Mouse (Mus musculus) MEL (cell line): ENCODE data around the gene Msh3. TPM values are rescaled to one million over a fixed set of nuclear protein-coding genes. Genes with fewer than 3 reads are reported as not detected.

Experiments
- DNase-seq: peaks from one replicate; pipeline ENCODE4 v3.0.0; 2011; ENCODE audit warnings: low read depth, low spot score
- H3K27ac ChIP-seq: 2 replicates; pipeline ENCODE4 v1.5.1; 2012; ENCODE audit warnings: low read depth, mild to moderate bottlenecking, control low read depth, low read length, moderate library complexity; ENCODE audit not compliant: control insufficient read depth
- H3K27me3 ChIP-seq, 2 experiments: fragments of 150-350 bp in 1 of 2; sonication (generic) in 1 of 2; 2 replicates each; pipeline ENCODE4 v1.6.1; 2012; ENCODE audit warnings: low read length in 2 of 2, mild to moderate bottlenecking in 2 of 2, improper control_type of control experiment in 1 of 2, moderate library complexity in 1 of 2; ENCODE audit not compliant: insufficient read depth in 2 of 2, control insufficient read depth in 1 of 2
- H3K36me3 ChIP-seq, 2 experiments: 2 replicates each; pipeline ENCODE4 v1.6.1; 2012 to 2014; ENCODE audit warnings: low read length in 2 of 2, improper control_type of control experiment in 1 of 2, inconsistent platforms in 1 of 2, mild to moderate bottlenecking in 1 of 2; ENCODE audit not compliant: insufficient read depth in 2 of 2, control insufficient read depth in 1 of 2
- H3K4me1 ChIP-seq, 2 experiments: fragments of 150-350 bp in 1 of 2; sonication (generic) in 1 of 2; 2 replicates each; pipeline ENCODE4 v1.6.1; 2012; ENCODE audit warnings: low read length in 2 of 2, improper control_type of control experiment in 1 of 2, mild to moderate bottlenecking in 1 of 2; ENCODE audit not compliant: insufficient read depth in 2 of 2, control insufficient read depth in 1 of 2
- H3K4me3 ChIP-seq, 2 experiments: fragments of 150-350 bp in 1 of 2; sonication (generic) in 1 of 2; 2 replicates each; pipeline ENCODE4 v1.5.1; 2012; ENCODE audit warnings: low read depth in 2 of 2, low read length in 2 of 2, mild to moderate bottlenecking in 2 of 2, moderate library complexity in 2 of 2, control low read depth in 1 of 2, improper control_type of control experiment in 1 of 2; ENCODE audit not compliant: control insufficient read depth in 1 of 2, insufficient read depth in 1 of 2
- H3K79me2 ChIP-seq: 2 replicates; pipeline ENCODE4 v1.6.1; 2012; ENCODE audit warnings: mild to moderate bottlenecking, low read length, moderate library complexity; ENCODE audit not compliant: control insufficient read depth, poor library complexity, insufficient read depth
- H3K9ac ChIP-seq: 2 replicates; pipeline ENCODE4 v1.6.1; 2012; ENCODE audit warnings: low read depth, mild to moderate bottlenecking, control low read depth, low read length, moderate library complexity; ENCODE audit not compliant: control insufficient read depth, poor library complexity, severe bottlenecking
- H3K9me3 ChIP-seq: fragments of 150-350 bp; sonication (generic); replicated peaks from 2 replicates; pipeline ENCODE4 v1.6.1; 2012; ENCODE audit warnings: mild to moderate bottlenecking, low read length, improper control_type of control experiment, moderate library complexity; ENCODE audit not compliant: insufficient read depth
- CHD1 ChIP-seq: IDR thresholded peaks from 2 replicates; pipeline ENCODE4 v1.6.1; 2012; ENCODE audit warnings: low read depth, mild to moderate bottlenecking, inconsistent platforms, low read length, improper control_type of control experiment
- CHD2 ChIP-seq: IDR thresholded peaks from 2 replicates; pipeline ENCODE4 v1.6.1; 2011; ENCODE audit warnings: low read length, improper control_type of control experiment
- E2F4 ChIP-seq: IDR thresholded peaks from 2 replicates; pipeline ENCODE4 v1.6.1; 2011; ENCODE audit warnings: low read depth, low read length, improper control_type of control experiment, borderline replicate concordance
- ELF1 ChIP-seq: IDR thresholded peaks from 2 replicates; pipeline ENCODE4 v1.6.1; 2014; ENCODE audit warnings: low read depth, mild to moderate bottlenecking, inconsistent platforms, low read length, improper control_type of control experiment, moderate library complexity
- EP300 ChIP-seq, 2 experiments: IDR thresholded peaks; 2 replicates each; pipeline ENCODE4 v1.6.1; 2011; ENCODE audit warnings: improper control_type of control experiment in 2 of 2, low read length in 2 of 2, low read depth in 1 of 2, mild to moderate bottlenecking in 1 of 2
- ETS1 ChIP-seq: IDR thresholded peaks from 2 replicates; pipeline ENCODE4 v1.6.1; 2012; ENCODE audit warnings: low read depth, mild to moderate bottlenecking, inconsistent platforms, low read length, improper control_type of control experiment, moderate library complexity
- GATA1 ChIP-seq: IDR thresholded peaks from 2 replicates; pipeline ENCODE4 v1.6.1; 2011; ENCODE audit warnings: low read depth, low read length, improper control_type of control experiment
- JUND ChIP-seq: IDR thresholded peaks from 2 replicates; pipeline ENCODE4 v1.6.1; 2011; ENCODE audit warnings: low read depth, mild to moderate bottlenecking, improper control_type of control experiment, low read length
- KAT2A ChIP-seq: conservative IDR thresholded peaks from 2 replicates; pipeline ENCODE4 v1.6.1; 2012; ENCODE audit warnings: low read depth, low read length, improper control_type of control experiment, inconsistent platforms
- MAX ChIP-seq: IDR thresholded peaks from 2 replicates; pipeline ENCODE4 v1.6.1; 2011; ENCODE audit warnings: low read length, improper control_type of control experiment
- MYC ChIP-seq: IDR thresholded peaks from 2 replicates; pipeline ENCODE4 v1.6.1; 2011; ENCODE audit warnings: low read depth, mild to moderate bottlenecking, low read length, improper control_type of control experiment, moderate library complexity
- NELFE ChIP-seq: IDR thresholded peaks from 2 replicates; pipeline ENCODE4 v1.6.1; 2011; ENCODE audit warnings: low read depth, low read length, improper control_type of control experiment
- NRF1 ChIP-seq: IDR thresholded peaks from 2 replicates; pipeline ENCODE4 v1.6.1; 2014; ENCODE audit warnings: low read depth, mild to moderate bottlenecking, inconsistent platforms, low read length, improper control_type of control experiment, moderate library complexity; ENCODE audit not compliant: poor library complexity, insufficient read depth, severe bottlenecking
- POLR2A ChIP-seq, 2 experiments: IDR thresholded peaks; 2 replicates each; pipeline ENCODE4 v1.6.1; 2011 to 2012; ENCODE audit warnings: low read length in 2 of 2, mild to moderate bottlenecking in 2 of 2, control low read depth in 1 of 2, improper control_type of control experiment in 1 of 2, low read depth in 1 of 2, moderate library complexity in 1 of 2; ENCODE audit not compliant: control insufficient read depth in 1 of 2, insufficient read depth in 1 of 2, poor library complexity in 1 of 2
- POLR2AphosphoS2 ChIP-seq: IDR thresholded peaks from 2 replicates; pipeline ENCODE4 v1.6.1; 2011; ENCODE audit warnings: low read length, improper control_type of control experiment
- RAD21 ChIP-seq: IDR thresholded peaks from 2 replicates; pipeline ENCODE4 v1.6.1; 2011; ENCODE audit warnings: mild to moderate bottlenecking, low read depth, low read length, improper control_type of control experiment
- RCOR1 ChIP-seq: IDR thresholded peaks from 2 replicates; pipeline ENCODE4 v1.6.1; 2012; ENCODE audit warnings: low read depth, mild to moderate bottlenecking, inconsistent platforms, low read length, improper control_type of control experiment
- TBP ChIP-seq: IDR thresholded peaks from 2 replicates; pipeline ENCODE4 v1.8.0; 2011; ENCODE audit warnings: low read depth, low read length, improper control_type of control experiment
- UBTF ChIP-seq: IDR thresholded peaks from 2 replicates; pipeline ENCODE4 v1.6.1; 2012; ENCODE audit warnings: low read depth, mild to moderate bottlenecking, inconsistent platforms, low read length, improper control_type of control experiment, moderate library complexity, borderline replicate concordance; ENCODE audit not compliant: insufficient read depth
- USF1 ChIP-seq: IDR thresholded peaks from 2 replicates; pipeline ENCODE4 v1.6.1; 2014; ENCODE audit warnings: low read depth, mild to moderate bottlenecking, inconsistent platforms, low read length, improper control_type of control experiment, moderate library complexity
- ZC3H11A ChIP-seq: IDR thresholded peaks from 2 replicates; pipeline ENCODE4 v1.6.1; 2012; ENCODE audit warnings: low read depth, mild to moderate bottlenecking, inconsistent platforms, low read length, improper control_type of control experiment
- ZKSCAN1 ChIP-seq: IDR thresholded peaks from 2 replicates; pipeline ENCODE4 v1.6.1; 2012; ENCODE audit warnings: low read depth, mild to moderate bottlenecking, inconsistent platforms, low read length, improper control_type of control experiment, moderate library complexity
- ZMIZ1 ChIP-seq: IDR thresholded peaks from 2 replicates; pipeline ENCODE4 v1.6.1; 2012; ENCODE audit warnings: low read depth, mild to moderate bottlenecking, inconsistent platforms, low read length, improper control_type of control experiment, moderate library complexity
- ZNF384 ChIP-seq: IDR thresholded peaks from 2 replicates; pipeline ENCODE4 v1.6.1; 2012; ENCODE audit warnings: low read depth, mild to moderate bottlenecking, inconsistent platforms, low read length, improper control_type of control experiment
- polyA plus RNA-seq, 2 experiments: library from polyadenylated mRNA; stranded (reverse) in 1 of 2; unstranded in 1 of 2; fragments of >175 nt in 1 of 2; fragments of >200 nt in 1 of 2; gene quantifications; 2 replicates each; pipeline versions ENCODE4 v1.2.1 to v1.2.4; 2012; ENCODE audit warnings: low replicate concordance in 2 of 2, low read depth in 1 of 2; ENCODE audit not compliant: insufficient read length in 2 of 2, insufficient read depth in 1 of 2, missing spikeins in 1 of 2
- total RNA-seq: library from RNA; depleted of rRNA; stranded (reverse); fragments of 300-350 nt; gene quantifications from 2 replicates; pipeline ENCODE4 v1.2.3, GENCODE M21; 2012

Msh3 gene
- total and polyA plus RNA-seq, 3 experiments: 14.4 to 17.7 TPM; not detected in 1

DNA sequence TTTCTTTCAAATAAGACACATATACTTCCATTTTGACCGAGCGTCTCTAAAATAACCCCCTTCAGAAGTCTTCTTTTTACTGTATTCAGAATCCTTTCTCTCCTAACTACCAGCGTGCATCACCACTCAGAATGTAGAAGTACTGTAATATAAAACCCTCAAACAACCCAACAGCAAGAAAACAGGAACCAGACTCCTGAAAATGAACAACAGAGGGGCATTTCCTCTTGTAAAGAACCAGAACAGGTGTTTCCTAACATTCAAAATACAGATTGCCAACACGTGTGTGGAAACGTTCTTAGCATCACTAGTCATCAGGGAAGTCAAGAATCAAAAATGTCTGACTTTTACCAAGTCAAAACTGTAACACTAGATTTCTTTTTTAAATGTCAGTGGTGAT lies 34.0 kb downstream of the Msh3 start:
- peak; percentile 32 for DNase-seq
- H3K79me2 ChIP-seq: no peaks in the 10 kb centered on the region
- H3K9ac ChIP-seq: no peak overlapping the region
- H3K36me3 ChIP-seq: peaks cover 1 to 5% of the 10 kb centered on the region in 2 experiments; a peak in 3 of 4 replicates
- H3K27me3 ChIP-seq: no peaks in the 10 kb centered on the region
- no peak overlapping the region for H3K27ac ChIP-seq
- H3K4me3 ChIP-seq: no peak overlapping the region
- H3K4me1 ChIP-seq: peaks cover 2 to 3% of the 10 kb centered on the region in 2 experiments; a peak in 3 of 4 replicates
- no peak for TF ChIP-seq ZMIZ1
- 0 out of 2 replicates have a peak, but pooled peaks have one; percentile 13 for TF ChIP-seq ETS1
- TF ChIP-seq, all 39 proteins: peak for 1
- no peaks in the 10 kb centered on the region for H3K9me3 ChIP-seq

DNA sequence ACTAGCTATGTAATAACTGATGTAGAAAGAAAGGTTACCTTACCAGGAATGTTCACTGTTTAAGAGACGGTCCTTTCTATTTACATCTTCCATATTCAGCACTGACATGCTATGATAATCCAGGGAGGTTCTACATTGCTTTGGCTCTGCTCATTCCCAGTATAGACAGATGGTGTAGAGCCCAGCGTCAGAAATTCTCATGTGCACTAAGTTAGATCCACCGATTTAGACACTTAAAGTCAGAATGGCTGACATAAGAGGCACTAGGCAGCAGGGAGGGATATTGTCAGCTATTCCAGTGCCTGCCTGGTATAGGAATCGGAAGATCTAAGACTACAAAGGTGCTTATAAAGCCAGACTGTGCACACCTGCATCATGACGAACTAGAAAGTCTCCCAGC lies 40.2 kb downstream of the Msh3 start:
- Histone ChIP-seq H3K36me3 (no peaks in the 10 kb centered on the region; a peak in 1 of 4 replicates), H3K79me2 (no peaks in the 10 kb centered on the region), H3K9me3 (no peaks in the 10 kb centered on the region), H3K9ac (no peak overlapping the region), H3K27me3 (no peaks in the 10 kb centered on the region), H3K4me1 (peaks cover 0 to 1% of the 10 kb centered on the region in 2 experiments; a peak in 1 of 4 replicates), H3K27ac (no peak overlapping the region), H3K4me3 (no peak overlapping the region)
- TF ChIP-seq POLR2AphosphoS2 (no peak), KAT2A (no peak), CHD2 (no peak), NRF1 (no peak), JUND (no peak), RCOR1 (no peak), EP300 (IDR thresholded peaks at IDR 0.05; ENCODE audit: low read depth in 1 of 2, low read length in 2 of 2) (no peak), ZKSCAN1 (no peak), RAD21 (no peak), USF1 (no peak), ZNF384 (no peak)
- DNase-seq: no peak

DNA sequence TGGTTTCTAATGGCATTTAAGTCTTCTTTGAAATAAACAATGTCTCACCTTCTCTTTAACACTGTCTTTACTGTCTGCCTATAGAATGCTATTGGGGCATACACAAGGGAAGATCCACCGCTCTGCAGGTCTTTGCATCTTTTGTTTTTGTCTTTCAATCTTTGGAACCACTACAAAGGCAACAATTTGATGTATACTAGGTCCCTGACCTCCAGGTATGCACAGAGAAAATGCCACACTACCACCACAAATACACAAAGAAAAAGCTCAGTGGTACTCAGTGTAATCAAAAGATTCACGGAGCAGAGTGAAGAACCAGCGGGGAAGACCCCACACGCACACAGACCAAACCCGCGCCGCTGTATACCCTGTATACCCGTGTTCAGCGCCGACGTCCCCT lies 49.1 kb downstream of the Msh3 start, which contains the start of gene Gm20379:
Gene Gm20379, plus strand, starts transcription at position 301 of the 400 bp plus-strand sequence.
- H3K27me3 ChIP-seq: no peaks in the 10 kb centered on the region
- no peak for TF ChIP-seq RCOR1
- no peak for TF ChIP-seq USF1
- TF ChIP-seq NELFE: no peak
- TF ChIP-seq UBTF: no peak
- TF ChIP-seq ELF1: no peak
- no peak for TF ChIP-seq CHD1
- no peak for TF ChIP-seq MYC
- no peak for TF ChIP-seq ZC3H11A
- no peak for TF ChIP-seq TBP
- no peak for TF ChIP-seq E2F4
- no peak for TF ChIP-seq MAX
- no peak for TF ChIP-seq GATA1
- no peak for TF ChIP-seq POLR2A (IDR thresholded peaks at IDR 0.05; ENCODE audit: control insufficient read depth in 1 of 2, insufficient read depth in 1 of 2, low read depth in 1 of 2, low read length in 2 of 2, poor library complexity in 1 of 2)
- TF ChIP-seq CHD2: no peak
- no peak for DNase-seq
- no peak within 1 kb of the TSS for H3K4me3 ChIP-seq
- no peak within 1 kb of the TSS for H3K27ac ChIP-seq
- H3K4me1 ChIP-seq: no peaks in the 10 kb centered on the region
- H3K79me2 ChIP-seq: no peaks in the 10 kb centered on the region
- peaks cover 0 to 2% of the 10 kb centered on the region in 2 experiments; a peak in 1 of 4 replicates for H3K36me3 ChIP-seq
- no peaks in the 10 kb centered on the region for H3K9me3 ChIP-seq
- H3K9ac ChIP-seq: no peak within 1 kb of the TSS
